ENCODE assay signal across 18 mouse cellular contexts in the genomic region with DNA sequence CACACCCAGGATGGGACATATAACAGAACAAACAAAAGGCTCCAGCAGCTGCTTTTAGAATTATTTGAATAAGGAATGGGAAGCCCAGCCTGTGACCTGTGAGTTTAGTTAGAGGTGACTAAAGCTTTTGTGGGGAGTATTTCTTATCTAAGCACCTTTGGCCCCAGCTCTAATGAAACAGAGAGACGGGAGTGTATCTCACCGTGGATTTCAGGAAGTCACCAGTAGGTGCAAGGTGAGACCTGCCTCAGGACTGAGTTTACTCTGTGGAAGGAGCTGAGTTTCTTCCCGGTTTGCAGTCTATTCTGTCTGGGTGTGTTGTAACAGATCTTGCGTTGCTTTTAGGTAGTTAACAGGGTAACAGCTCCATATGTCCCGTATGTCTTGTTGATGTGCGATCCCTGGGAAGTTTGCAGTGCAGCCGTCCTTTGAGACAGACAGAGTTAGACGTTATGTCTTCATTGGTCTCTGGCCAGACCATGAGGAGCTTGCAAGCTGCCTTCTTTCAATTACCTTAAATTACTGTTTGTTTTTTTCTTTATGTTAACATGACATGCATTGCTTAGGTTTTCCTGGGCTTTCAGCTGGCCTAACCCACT. TPM values are rescaled to one million over a fixed set of nuclear protein-coding genes. Genes with fewer than 3 reads are reported as not detected.
DNase-seq lines count a peak whose midpoint lies in the region; ATAC-seq lines count a peak whose summit lies in the region.
"Had no signal": no experiment of that assay in that cellular context is flagged by ENCODE, and none has a peak within 500 bp of the region (broad histone marks: within the 10 kb centered on the region; RNA-seq: fewer than 3 reads in every experiment).

No protein-coding gene starts in this region.

- WGBS in heart, embryonic 12.5 days, result 62% methylated on average over 8 of the region's 8 CpGs
- 64% methylated on average over 8 of the region's 8 CpGs for WGBS in liver, embryonic 11.5 days
- WGBS in stomach, embryonic 16.5 days, result 36% methylated on average over 8 of the region's 8 CpGs

- no peaks in the 10 kb centered on the region for H3K9me3 ChIP-seq in heart, embryonic 12.5 days (replicated peaks)
- no peaks in the 10 kb centered on the region; the same call in 1 of the 2 replicates for H3K9me3 ChIP-seq in liver, embryonic 11.5 days (ENCODE audit: control insufficient read depth, low read length)
- H3K9me3 ChIP-seq in stomach, embryonic 16.5 days (replicated peaks; ENCODE audit: control insufficient read depth, low read length), result no peaks in the 10 kb centered on the region
- H3K9me3 ChIP-seq: limb, embryonic 15.5 days; neural tube, embryonic 15.5 days had no signal

- H3K27me3 ChIP-seq in heart, embryonic 12.5 days (replicated peaks), result no peaks in the 10 kb centered on the region
- no peaks in the 10 kb centered on the region for H3K27me3 ChIP-seq in liver, embryonic 11.5 days (replicated peaks; ENCODE audit: control insufficient read depth, insufficient read depth, low read length)
- no peaks in the 10 kb centered on the region for H3K27me3 ChIP-seq in stomach, embryonic 16.5 days (ENCODE audit: control insufficient read depth, insufficient read depth, low read length)
- H3K27me3 ChIP-seq: hindbrain, embryonic 13.5 days; limb, embryonic 15.5 days; neural tube, embryonic 15.5 days had no signal

- H3K4me2 ChIP-seq in heart, embryonic 12.5 days, result no peak overlapping the region
- H3K4me2 ChIP-seq in liver, embryonic 11.5 days, result no peak overlapping the region
- no peak overlapping the region for H3K4me2 ChIP-seq in stomach, embryonic 16.5 days (ENCODE audit: low read depth, low read length)
- H3K4me2 ChIP-seq: hindbrain, embryonic 13.5 days; limb, embryonic 15.5 days; midbrain, embryonic 11.5 days; neural tube, embryonic 15.5 days had no signal

- peak; percentile 29 for DNase-seq in heart, adult 11 months
- DNase-seq in liver, embryonic 11.5 days (ENCODE audit: low spot score), result no peak
- no peak for DNase-seq in lung, postnatal 14 days
- DNase-seq in testis, postnatal 14 days (ENCODE audit: low spot score), result no peak
- DNase-seq: adrenal gland, postnatal 10 days; cerebellum, adult 9-11 months; heart, adult 18-20 months; kidney, adult 9 months; lung, postnatal 36 days; thymus, postnatal 4 days had no signal

- H3K4me3 ChIP-seq in heart, embryonic 12.5 days, result no peak overlapping the region
- no peak overlapping the region for H3K4me3 ChIP-seq in brown adipose tissue, adult 24 weeks (ENCODE audit: insufficient read depth, low read depth, low read length)
- H3K4me3 ChIP-seq in liver, embryonic 11.5 days (ENCODE audit: low read depth, low read length), result no peak overlapping the region
- no peak overlapping the region for H3K4me3 ChIP-seq in stomach, embryonic 16.5 days (replicated peaks; ENCODE audit: low read length)
- H3K4me3 ChIP-seq: erythroblast, embryonic 14.5 days; hindbrain, embryonic 13.5 days; limb, embryonic 15.5 days; neural tube, embryonic 15.5 days had no signal

- peaks cover 10% of the 10 kb centered on the region for H3K4me1 ChIP-seq in heart, embryonic 12.5 days (replicated peaks)
- H3K4me1 ChIP-seq in brown adipose tissue, adult 24 weeks (ENCODE audit: control insufficient read depth, insufficient read depth, insufficient read length, low read length), result no peaks in the 10 kb centered on the region
- H3K4me1 ChIP-seq in liver, embryonic 11.5 days (replicated peaks; ENCODE audit: control insufficient read depth, insufficient read depth, low read length), result peaks cover 18% of the 10 kb centered on the region
- H3K4me1 ChIP-seq in stomach, embryonic 16.5 days (ENCODE audit: control insufficient read depth, insufficient read depth, low read length), result peaks cover 27% of the 10 kb centered on the region

- H3K36me3 ChIP-seq in heart, embryonic 12.5 days, result peaks cover 16% of the 10 kb centered on the region; the same call in 1 of the 2 replicates
- H3K36me3 ChIP-seq in liver, embryonic 11.5 days (ENCODE audit: control insufficient read depth, insufficient read depth, low read length), result peaks cover 4% of the 10 kb centered on the region; the same call in 1 of the 2 replicates
- no peaks in the 10 kb centered on the region; the same call in none of the 2 replicates for H3K36me3 ChIP-seq in stomach, embryonic 16.5 days (ENCODE audit: control insufficient read depth, insufficient read depth, low read length)

- no peak overlapping the region for H3K9ac ChIP-seq in heart, embryonic 12.5 days
- no peak overlapping the region for H3K9ac ChIP-seq in liver, embryonic 11.5 days (ENCODE audit: low read depth, low read length)
- H3K9ac ChIP-seq in stomach, embryonic 16.5 days (ENCODE audit: low read length), result no peak overlapping the region
- H3K9ac ChIP-seq: hindbrain, embryonic 13.5 days; limb, embryonic 15.5 days; neural tube, embryonic 15.5 days had no signal

- H3K27ac ChIP-seq in heart, embryonic 12.5 days (ENCODE audit: poor library complexity, severe bottlenecking), result no peak overlapping the region
- H3K27ac ChIP-seq in brown adipose tissue, adult 24 weeks (replicated peaks; ENCODE audit: low read depth, low read length), result 0 out of 2 replicates have a peak overlapping the region, but pooled peaks have one; percentile 39
- no peak overlapping the region for H3K27ac ChIP-seq in liver, embryonic 11.5 days (ENCODE audit: low read depth, low read length)
- H3K27ac ChIP-seq in stomach, embryonic 16.5 days (ENCODE audit: low read length), result peak overlapping the region; percentile 57
- H3K27ac ChIP-seq: hindbrain, embryonic 13.5 days; limb, embryonic 15.5 days; neural tube, embryonic 15.5 days had no signal

- no peak for ATAC-seq in heart, embryonic 12.5 days (ENCODE audit: insufficient number of reproducible peaks, low FRiP score)
- 0 out of 2 replicates have a peak, but pooled peaks have one; percentile 16 for ATAC-seq in liver, embryonic 11.5 days (replicated peaks; ENCODE audit: low FRiP score)
- peak; percentile 82; the same call in 1 of the 2 replicates for ATAC-seq in stomach, embryonic 16.5 days (ENCODE audit: insufficient read depth, low FRiP score)

RNA-seq across cellular contexts. Expression of a gene that starts 15.8 kb away (rescaled TPM):
- polyA plus RNA-seq in heart, embryonic 12.5 days (2016; fragmentation: Nextera tagmentation; extraction: Ambion mirVana), result 18.5 and 20.2 TPM in 2 replicates
- polyA plus RNA-seq in brown adipose tissue, adult 24 weeks (2012; ENCODE audit: insufficient read depth, insufficient read length, missing spikeins), result 307 and 735 TPM in 2 replicates
- 26.6 and 28.3 TPM in 2 replicates for polyA plus RNA-seq in liver, embryonic 11.5 days (2014; fragmentation: Nextera tagmentation; extraction: Ambion mirVana)
- 27.5 and 31.5 TPM in 2 replicates for polyA plus RNA-seq in stomach, embryonic 16.5 days (2015; fragmentation: Nextera tagmentation; extraction: Ambion mirVana)

Comparison
In these comparisons a context has a peak if more than half of its experiments do, and no peak if none do; other contexts are left out.
1. H3K27ac ChIP-seq: peak in brown adipose tissue, adult 24 weeks (single experiment) and stomach, embryonic 16.5 days (single experiment); none in heart, embryonic 12.5 days (single experiment) and liver, embryonic 11.5 days (single experiment).